Mouse (Mus musculus) megakaryocyte, embryonic 14.5 days (primary cell): ENCODE results near the gene Tmem255b. TPM values are rescaled to one million over a fixed set of nuclear protein-coding genes. Genes with fewer than 3 reads are reported as not detected.
A peak's percentile ranks its signal among the peaks of the same experiment; 100 is the strongest.

Experiments used
- H3K27me3 ChIP-seq: replicated peaks from 2 replicates; pipeline ENCODE3; 2012; ENCODE audit warnings: inconsistent platforms
- H3K36me3 ChIP-seq: replicated peaks from 2 replicates; pipeline ENCODE3; 2012; ENCODE audit warnings: low read length, inconsistent platforms, mixed read lengths
- H3K4me1 ChIP-seq: 2 replicates; pipeline ENCODE4 v1.6.1; 2012; ENCODE audit warnings: inconsistent platforms
- H3K4me3 ChIP-seq: replicated peaks from 2 replicates; pipeline ENCODE3; 2012; ENCODE audit warnings: moderate library complexity, mild to moderate bottlenecking, inconsistent platforms
- H3K9me3 ChIP-seq: 2 replicates; pipeline ENCODE4 v1.6.1; 2012; ENCODE audit warnings: inconsistent platforms
- FLI1 ChIP-seq: IDR thresholded peaks from 2 replicates; pipeline ENCODE4 v1.6.1; 2012; ENCODE audit warnings: low read length, inconsistent platforms, mixed read lengths
- GATA1 ChIP-seq: IDR thresholded peaks from 3 replicates; pipeline ENCODE4 v1.6.1; 2012; ENCODE audit warnings: mixed read lengths, low read length, inconsistent platforms, borderline replicate concordance
- polyA plus RNA-seq: library from polyadenylated mRNA; stranded (reverse); fragments of >175 nt; gene quantifications from 2 replicates; pipeline ENCODE4 v1.2.3, GENCODE M21; 2012; ENCODE audit warnings: low replicate concordance; ENCODE audit not compliant: insufficient read depth

The Tmem255b gene
- polyA plus RNA-seq, 1 experiment, result not detected

DNA sequence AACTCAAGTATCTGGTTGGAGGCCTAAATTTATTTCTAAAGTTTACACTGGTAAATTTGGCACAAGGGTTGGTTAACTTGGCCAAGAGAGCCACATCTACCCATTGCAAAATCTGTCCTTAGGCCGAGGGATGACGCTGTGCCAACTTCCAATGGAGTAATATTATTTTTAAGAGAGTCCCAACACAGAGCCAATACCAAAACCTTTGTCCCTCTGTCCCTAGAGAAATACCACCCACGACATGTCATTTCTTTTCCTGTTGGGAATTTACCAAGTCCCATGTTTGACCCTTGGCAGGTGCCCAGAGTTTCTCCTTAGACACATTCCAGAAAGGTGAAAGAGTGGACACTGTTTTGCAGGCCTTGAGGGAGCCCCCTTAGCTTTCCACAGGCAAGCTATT lies 46.6 kb downstream of the Tmem255b start:
- Histone ChIP-seq H3K9me3 (no peaks in the 10 kb centered on the region), H3K27me3 (peaks cover 72% of the 10 kb centered on the region), H3K36me3 (no peaks in the 10 kb centered on the region), H3K4me1 (peaks cover 9% of the 10 kb centered on the region; the same call in 1 of the 2 replicates), H3K4me3 (no peak overlapping the region)
- no peak for TF ChIP-seq GATA1
- TF ChIP-seq FLI1, result no peak

DNA sequence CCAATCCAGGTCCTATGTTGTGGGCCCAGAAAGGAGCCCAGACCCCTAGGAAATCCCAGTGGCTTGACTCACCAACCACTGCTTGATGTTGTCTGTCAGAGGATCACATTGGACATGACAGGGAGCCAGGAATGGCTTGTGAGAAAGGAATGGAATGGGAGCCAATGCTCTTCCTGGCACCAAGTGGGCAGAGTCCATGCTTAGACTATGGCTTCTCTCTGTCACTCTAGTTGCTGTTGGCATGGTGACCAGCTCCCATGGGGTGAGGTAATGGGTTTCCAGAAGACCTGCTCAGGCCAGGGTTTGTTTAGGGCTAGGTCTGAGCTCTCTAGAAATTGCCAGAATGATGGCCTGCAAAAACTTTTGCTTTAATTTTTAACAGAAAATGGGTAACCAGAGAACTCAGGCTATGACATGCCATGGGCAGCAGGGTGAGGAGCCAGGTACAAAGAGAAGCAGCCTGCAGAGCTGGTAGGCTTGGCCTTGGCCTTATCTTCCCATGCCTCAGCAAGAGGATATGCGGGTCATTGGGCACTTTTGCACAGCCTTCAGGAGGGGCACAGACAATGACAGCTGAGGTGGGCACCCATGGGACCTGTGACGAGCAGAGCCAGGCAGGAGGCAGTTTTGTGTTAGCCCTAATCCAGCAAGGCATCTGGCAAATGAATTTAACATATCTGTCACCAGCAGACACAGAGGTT lies 47.3 kb downstream of the Tmem255b start:
- H3K36me3 ChIP-seq, result no peaks in the 10 kb centered on the region
- peaks cover 9% of the 10 kb centered on the region; the same call in 1 of the 2 replicates for H3K4me1 ChIP-seq
- no peak overlapping the region for H3K4me3 ChIP-seq
- H3K9me3 ChIP-seq, result peaks cover 3% of the 10 kb centered on the region
- H3K27me3 ChIP-seq, result peaks cover 72% of the 10 kb centered on the region
- TF ChIP-seq FLI1 (no peak), GATA1 (no peak)

DNA sequence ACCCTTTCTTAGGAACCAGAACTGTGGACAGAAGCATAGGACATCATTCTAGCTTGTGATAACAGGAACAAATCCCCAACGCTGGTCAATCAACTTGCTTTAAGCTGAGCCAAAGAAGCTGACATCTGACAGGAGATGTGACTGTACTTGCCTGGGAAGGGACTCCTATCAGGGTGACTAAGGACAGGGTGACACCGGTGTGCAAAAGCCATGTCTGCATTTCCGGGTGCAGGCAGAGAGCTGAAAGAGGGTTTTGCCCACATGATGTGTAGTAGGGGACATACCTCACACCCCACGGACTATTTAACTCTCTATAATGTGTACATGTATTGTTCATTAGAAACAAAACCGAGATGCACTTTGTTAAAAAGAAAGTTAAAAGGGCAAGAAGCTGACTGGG lies 48.2 kb downstream of the Tmem255b start:
- Histone ChIP-seq H3K9me3 (peaks cover 12% of the 10 kb centered on the region), H3K4me3 (no peak overlapping the region), H3K4me1 (peaks cover 9% of the 10 kb centered on the region; the same call in 1 of the 2 replicates), H3K27me3 (peaks cover 72% of the 10 kb centered on the region), H3K36me3 (no peaks in the 10 kb centered on the region)
- TF ChIP-seq GATA1 (no peak), FLI1 (no peak)

DNA sequence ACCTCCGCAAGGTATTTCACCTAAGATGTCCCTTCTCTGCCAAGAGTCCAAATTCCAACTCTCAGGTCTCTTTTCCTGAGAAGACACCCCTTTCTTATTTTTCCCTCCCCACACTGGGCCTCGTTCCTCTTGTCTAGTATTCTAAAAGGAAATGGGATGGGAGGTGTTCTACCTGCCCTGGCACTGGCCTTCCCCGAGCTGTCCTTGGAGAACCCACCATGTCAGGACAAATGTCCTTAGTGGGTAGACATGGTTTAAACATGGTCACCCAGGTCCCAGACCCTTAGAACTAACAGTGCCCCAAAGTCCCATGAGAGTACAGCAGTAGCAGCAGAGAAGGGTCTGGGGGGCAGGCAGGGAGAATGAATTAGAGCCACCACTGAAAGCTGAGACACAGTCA lies 54.4 kb downstream of the Tmem255b start:
- H3K9me3 ChIP-seq, result peaks cover 17% of the 10 kb centered on the region
- peaks cover 79% of the 10 kb centered on the region for H3K27me3 ChIP-seq
- peaks cover 57% of the 10 kb centered on the region for H3K4me1 ChIP-seq
- H3K4me3 ChIP-seq, result no peak overlapping the region
- no peaks in the 10 kb centered on the region for H3K36me3 ChIP-seq
- TF ChIP-seq FLI1 (no peak), GATA1 (no peak)

DNA sequence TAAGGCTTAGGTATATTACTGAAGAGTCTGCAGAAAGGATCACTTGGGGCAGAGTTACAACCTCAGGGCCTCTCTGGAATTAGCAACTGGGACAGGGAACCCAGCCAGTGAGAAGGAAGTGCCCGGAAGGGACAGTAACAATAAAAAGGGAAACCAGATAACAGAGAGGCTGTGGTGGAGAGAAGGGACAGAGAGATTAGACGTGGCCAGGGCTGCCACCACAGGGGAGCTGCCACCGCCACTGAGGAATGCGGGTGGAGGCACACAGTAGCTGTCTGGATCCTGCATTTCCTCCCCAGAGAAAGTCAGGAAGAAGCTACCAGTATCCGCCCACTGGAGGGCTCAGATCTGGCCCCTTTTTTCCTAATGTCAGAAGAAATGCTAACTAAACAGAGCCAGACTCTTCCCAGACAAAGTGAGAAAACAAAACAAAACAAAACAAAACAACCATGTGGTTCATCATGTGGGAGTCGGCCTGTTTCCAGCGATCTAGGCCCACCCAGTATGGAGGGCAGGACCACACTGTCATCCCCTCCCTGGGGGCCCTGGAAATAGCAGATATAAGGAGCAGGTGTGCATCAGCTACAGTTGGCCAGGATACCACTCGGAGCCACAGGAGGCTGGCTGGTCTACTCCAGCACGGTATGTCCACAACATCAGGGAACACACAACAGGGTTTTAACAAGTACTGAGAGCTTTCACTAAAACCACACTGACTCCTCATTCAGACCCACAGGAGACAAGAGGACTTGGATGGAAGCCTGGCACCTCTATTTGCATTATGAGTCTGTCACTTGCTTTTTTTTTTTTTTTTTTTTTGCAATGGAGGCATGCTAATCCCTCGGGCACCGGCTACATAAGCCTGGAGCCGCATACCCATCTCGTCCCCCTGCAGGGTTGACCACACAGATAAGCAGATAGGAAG lies 55.3 kb downstream of the Tmem255b start:
- H3K36me3 ChIP-seq, result no peaks in the 10 kb centered on the region
- peaks cover 85% of the 10 kb centered on the region for H3K27me3 ChIP-seq
- H3K4me3 ChIP-seq, result peak overlapping the region; percentile 79
- no peak for TF ChIP-seq FLI1
- TF ChIP-seq GATA1, result no peak
- H3K9me3 ChIP-seq, result peaks cover 17% of the 10 kb centered on the region
- peaks cover 62% of the 10 kb centered on the region for H3K4me1 ChIP-seq

DNA sequence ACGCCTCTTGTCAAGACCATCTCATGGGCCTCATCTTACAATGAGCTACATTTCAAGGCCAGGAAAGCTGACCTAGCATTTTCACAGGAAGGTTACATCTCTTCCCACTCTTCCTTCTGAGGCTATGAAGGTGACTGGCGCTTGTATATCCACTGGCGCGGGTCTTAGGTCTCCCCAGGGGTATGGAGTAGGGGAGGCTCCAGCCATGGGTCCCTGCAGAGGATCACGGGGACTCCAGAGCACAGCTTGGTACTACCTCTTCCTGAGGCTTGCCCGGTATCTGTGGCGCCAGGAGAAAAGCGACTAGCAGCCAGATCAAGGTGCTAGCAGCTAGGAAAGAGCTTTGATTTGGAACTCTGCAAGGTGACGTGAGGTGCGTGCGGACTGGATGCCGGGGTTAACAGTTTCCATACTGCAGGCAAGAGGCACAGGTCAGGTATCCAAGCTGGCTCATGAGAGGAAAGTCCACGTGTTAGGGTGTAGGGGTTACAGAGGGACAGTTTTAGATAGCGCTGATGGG lies 56.6 kb downstream of the Tmem255b start:
- no peak overlapping the region for H3K4me3 ChIP-seq
- H3K36me3 ChIP-seq, result no peaks in the 10 kb centered on the region
- TF ChIP-seq FLI1, result no peak
- no peak for TF ChIP-seq GATA1
- peaks cover 62% of the 10 kb centered on the region for H3K4me1 ChIP-seq
- H3K27me3 ChIP-seq, result peaks cover 89% of the 10 kb centered on the region
- peaks cover 21% of the 10 kb centered on the region for H3K9me3 ChIP-seq

DNA sequence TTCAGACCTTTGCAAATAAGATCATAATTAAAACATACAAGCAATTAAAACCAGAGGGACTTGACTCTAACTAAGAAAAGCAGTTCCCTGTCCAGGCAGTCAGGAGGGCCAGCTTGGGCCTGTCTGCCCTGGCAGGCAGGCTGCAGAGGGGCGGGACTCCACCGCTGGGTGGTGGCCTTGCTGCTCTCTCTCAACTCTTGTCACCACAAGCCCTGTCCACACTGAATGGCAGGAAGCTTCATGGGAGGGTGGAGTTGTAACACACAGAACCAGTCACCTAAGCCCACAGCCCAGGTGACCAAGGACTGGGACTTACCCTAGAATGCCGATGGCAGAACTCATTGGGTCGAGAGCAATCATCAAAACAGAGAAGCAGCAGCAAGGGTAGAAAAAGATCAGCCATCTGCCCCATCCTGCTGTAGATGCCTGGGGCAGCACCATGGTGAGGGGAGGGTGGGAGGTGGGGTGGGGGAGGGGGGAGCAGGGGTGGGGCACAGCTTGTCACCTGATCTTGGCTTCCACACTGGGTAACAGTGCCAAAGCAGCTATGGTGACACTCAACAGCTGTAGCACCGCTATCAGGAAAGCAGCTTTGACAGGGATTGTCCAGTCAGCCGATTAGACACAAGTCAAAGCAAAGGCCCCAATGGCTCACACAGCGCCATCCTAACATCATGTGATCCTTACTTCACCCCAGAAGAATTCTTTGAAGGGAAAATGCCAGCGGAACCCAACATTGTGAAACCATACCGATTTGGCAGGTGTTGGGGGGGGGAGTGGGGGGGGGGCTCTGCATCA lies 57.4 kb downstream of the Tmem255b start:
- Histone ChIP-seq H3K27me3 (peaks cover 80% of the 10 kb centered on the region), H3K4me1 (peaks cover 62% of the 10 kb centered on the region), H3K36me3 (no peaks in the 10 kb centered on the region), H3K4me3 (no peak overlapping the region), H3K9me3 (peaks cover 16% of the 10 kb centered on the region)
- TF ChIP-seq GATA1, result no peak
- no peak for TF ChIP-seq FLI1

DNA sequence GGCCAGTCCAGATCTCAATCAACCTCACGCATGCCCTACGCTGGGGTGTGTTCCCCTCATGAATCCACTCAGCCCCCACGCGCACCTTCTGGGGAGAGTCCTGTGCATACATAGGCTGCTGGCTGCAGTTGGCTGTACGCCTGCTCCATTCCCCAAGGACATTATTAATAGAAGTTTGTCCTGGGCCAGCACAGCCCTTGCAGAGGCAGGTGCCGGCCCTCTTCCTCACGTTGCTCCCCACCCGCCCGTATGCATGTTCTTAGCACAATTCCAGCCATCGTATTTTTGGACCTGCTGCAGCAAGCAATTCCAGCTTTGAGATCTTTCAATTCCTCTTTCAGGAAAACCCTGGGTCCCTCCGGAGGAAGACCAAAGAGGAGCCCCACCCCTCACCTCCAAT lies 58.0 kb downstream of the Tmem255b start:
- H3K4me1 ChIP-seq, result peaks cover 65% of the 10 kb centered on the region
- H3K9me3 ChIP-seq, result peaks cover 10% of the 10 kb centered on the region; the same call in 1 of the 2 replicates
- no peaks in the 10 kb centered on the region for H3K36me3 ChIP-seq
- TF ChIP-seq FLI1, result no peak
- TF ChIP-seq GATA1, result no peak
- peaks cover 78% of the 10 kb centered on the region for H3K27me3 ChIP-seq
- H3K4me3 ChIP-seq, result peak overlapping the region; percentile 23
